Mouse (Mus musculus) heart, embryonic 12.5 days (tissue): ENCODE data around the gene Nckap5. TPM values are rescaled to one million over a fixed set of nuclear protein-coding genes. Genes with fewer than 3 reads are reported as not detected.

Source experiments
- ATAC-seq: fragments of 200-750 bp; cut with Nextera tagmentation; 2 replicates; pipeline ENCODE4 v1.8.0; 2017; ENCODE audit warnings: moderate TSS enrichment, moderate library complexity; ENCODE audit not compliant: insufficient number of reproducible peaks, low FRiP score
- H3K27ac ChIP-seq: fragments of 300-500 bp; sonication (generic); 2 replicates; pipeline ENCODE4 v1.5.1; 2016; ENCODE audit warnings: mild to moderate bottlenecking, moderate library complexity; ENCODE audit not compliant: poor library complexity, severe bottlenecking
- H3K27me3 ChIP-seq: fragments of 300-500 bp; sonication (generic); replicated peaks from 2 replicates; pipeline ENCODE4 v1.6.1; 2016; ENCODE audit warnings: mild to moderate bottlenecking, moderate library complexity
- H3K36me3 ChIP-seq: fragments of 300-500 bp; sonication (generic); 2 replicates; pipeline ENCODE4 v1.6.1; 2016; ENCODE audit warnings: mild to moderate bottlenecking, moderate library complexity
- H3K4me1 ChIP-seq: fragments of 300-500 bp; sonication (generic); replicated peaks from 2 replicates; pipeline ENCODE4 v1.6.1; 2016; ENCODE audit warnings: mild to moderate bottlenecking
- H3K4me2 ChIP-seq: fragments of 300-500 bp; sonication (generic); 2 replicates; pipeline ENCODE4 v1.6.1; 2016; ENCODE audit warnings: mild to moderate bottlenecking, moderate library complexity
- H3K4me3 ChIP-seq: fragments of 300-500 bp; sonication (generic); 2 replicates; pipeline ENCODE4 v1.5.1; 2016; ENCODE audit warnings: mild to moderate bottlenecking
- H3K9ac ChIP-seq: fragments of 300-500 bp; sonication (generic); 2 replicates; pipeline ENCODE4 v1.6.1; 2016; ENCODE audit warnings: mild to moderate bottlenecking, moderate library complexity
- H3K9me3 ChIP-seq: fragments of 300-500 bp; sonication (generic); replicated peaks from 2 replicates; pipeline ENCODE4 v1.6.1; 2016; ENCODE audit warnings: mild to moderate bottlenecking, moderate library complexity
- WGBS: fragments of 180-500 bp; shearing (Covaris S2); methylation state at CpG from one replicate; pipeline ENCODE4 v1.1.7; 2016; 5-methylcytosine and 5-hydroxymethylcytosine counted together
- polyA plus RNA-seq: library from polyadenylated mRNA; unstranded; fragments of >200 nt; fragmentation: Nextera tagmentation; extraction: Ambion mirVana; gene quantifications from 2 replicates; pipeline ENCODE4 v1.2.1, GENCODE M21; 2016

Gene Nckap5
- polyA plus RNA-seq, 1 experiment from 2014 or later, result 3.8 TPM

GRCm38 (mm10) chr1:126593044-126593805, 237.4 kb downstream of the Nckap5 start:
- no peak for ATAC-seq
- Histone ChIP-seq H3K4me2 (no peak overlapping the region), H3K9ac (no peak overlapping the region), H3K27me3 (0 out of 2 replicates have a peak, but pooled peaks cover 2% of the 10 kb centered on the region), H3K27ac (no peak overlapping the region), H3K4me1 (peaks cover 11% of the 10 kb centered on the region), H3K36me3 (no peaks in the 10 kb centered on the region), H3K9me3 (no peaks in the 10 kb centered on the region), H3K4me3 (no peak overlapping the region)
- 41% methylated on average over 7 of the region's 7 CpGs for WGBS

- H3K36me3 ChIP-seq, result no peaks in the 10 kb centered on the region
- H3K4me1 ChIP-seq, result peaks cover 8% of the 10 kb centered on the region
- H3K27ac ChIP-seq, result no peak overlapping the region
- no peak for ATAC-seq
- 83% methylated on average over 3 of the region's 3 CpGs for WGBS
- H3K4me3 ChIP-seq, result no peak overlapping the region
- no peak overlapping the region for H3K9ac ChIP-seq
- H3K4me2 ChIP-seq, result no peak overlapping the region
- no peaks in the 10 kb centered on the region for H3K9me3 ChIP-seq
- H3K27me3 ChIP-seq, result peaks cover 10% of the 10 kb centered on the region; the same call in 1 of the 2 replicates
These were observed 239.7 kb downstream of the Nckap5 start for GRCm38 (mm10) chr1:126590911-126591310.

- H3K36me3 ChIP-seq, result no peaks in the 10 kb centered on the region
- 0 out of 2 replicates have a peak, but pooled peaks cover 10% of the 10 kb centered on the region for H3K27me3 ChIP-seq
- H3K9me3 ChIP-seq, result no peaks in the 10 kb centered on the region
- no peak for ATAC-seq
- H3K4me1 ChIP-seq, result 0 out of 2 replicates have a peak, but pooled peaks cover 8% of the 10 kb centered on the region
- H3K9ac ChIP-seq, result no peak overlapping the region
- H3K4me3 ChIP-seq, result no peak overlapping the region
- no peak overlapping the region for H3K4me2 ChIP-seq
- no peak overlapping the region for H3K27ac ChIP-seq
These were observed 252.4 kb downstream of the Nckap5 start for GRCm38 (mm10) chr1:126578163-126578562.

- H3K9me3 ChIP-seq, result no peaks in the 10 kb centered on the region
- WGBS, result 89% methylated on average over 9 of the region's 9 CpGs
- H3K4me1 ChIP-seq, result 0 out of 2 replicates have a peak, but pooled peaks cover 8% of the 10 kb centered on the region
- ATAC-seq, result no peak
- no peak overlapping the region for H3K4me3 ChIP-seq
- H3K27ac ChIP-seq, result no peak overlapping the region
- H3K36me3 ChIP-seq, result no peaks in the 10 kb centered on the region
- no peak overlapping the region for H3K9ac ChIP-seq
- H3K27me3 ChIP-seq, result peaks cover 10% of the 10 kb centered on the region; the same call in 1 of the 2 replicates
- H3K4me2 ChIP-seq, result no peak overlapping the region
These were observed 256.3 kb downstream of the Nckap5 start for GRCm38 (mm10) chr1:126574295-126574694.

- H3K9ac ChIP-seq, result no peak overlapping the region
- WGBS, result 79% methylated on average over 3 of the region's 3 CpGs
- peaks cover 10% of the 10 kb centered on the region; the same call in 1 of the 2 replicates for H3K27me3 ChIP-seq
- 0 out of 2 replicates have a peak, but pooled peaks cover 8% of the 10 kb centered on the region for H3K4me1 ChIP-seq
- no peak overlapping the region for H3K27ac ChIP-seq
- H3K36me3 ChIP-seq, result no peaks in the 10 kb centered on the region
- no peak overlapping the region for H3K4me3 ChIP-seq
- H3K9me3 ChIP-seq, result no peaks in the 10 kb centered on the region
- no peak for ATAC-seq
- H3K4me2 ChIP-seq, result no peak overlapping the region
These were observed 256.9 kb downstream of the Nckap5 start for GRCm38 (mm10) chr1:126573714-126574113.

GRCm38 (mm10) chr1:126573097-126573496, 257.5 kb downstream of the Nckap5 start:
- Histone ChIP-seq H3K4me3 (no peak overlapping the region), H3K27me3 (peaks cover 10% of the 10 kb centered on the region; the same call in 1 of the 2 replicates)
- WGBS, result 84% methylated on average over 2 of the region's 2 CpGs

GRCm38 (mm10) chr1:126569611-126570238, 260.9 kb downstream of the Nckap5 start:
- 77% methylated on average over 6 of the region's 6 CpGs for WGBS
- no peaks in the 10 kb centered on the region for H3K36me3 ChIP-seq

More at GRCm38 (mm10) chr1:126573097-126573496, 257.5 kb downstream of the Nckap5 start:
- Histone ChIP-seq H3K9ac (no peak overlapping the region), H3K36me3 (no peaks in the 10 kb centered on the region), H3K4me2 (no peak overlapping the region), H3K27ac (no peak overlapping the region), H3K4me1 (0 out of 2 replicates have a peak, but pooled peaks cover 5% of the 10 kb centered on the region), H3K9me3 (no peaks in the 10 kb centered on the region)
- ATAC-seq, result no peak

GRCm38 (mm10) chr1:126568520-126569197, 261.9 kb downstream of the Nckap5 start:
- no peaks in the 10 kb centered on the region for H3K4me1 ChIP-seq
- H3K27ac ChIP-seq, result no peak overlapping the region
- H3K4me3 ChIP-seq, result no peak overlapping the region
- H3K36me3 ChIP-seq, result no peaks in the 10 kb centered on the region
- no peak overlapping the region for H3K9ac ChIP-seq
- no peaks in the 10 kb centered on the region; the same call in 1 of the 2 replicates for H3K27me3 ChIP-seq
- 86% methylated on average over 8 of the region's 8 CpGs for WGBS
- no peaks in the 10 kb centered on the region for H3K9me3 ChIP-seq
- H3K4me2 ChIP-seq, result no peak overlapping the region
- ATAC-seq, result no peak

More at GRCm38 (mm10) chr1:126569611-126570238, 260.9 kb downstream of the Nckap5 start:
- H3K4me3 ChIP-seq, result no peak overlapping the region
- H3K27me3 ChIP-seq, result peaks cover 5% of the 10 kb centered on the region; the same call in 1 of the 2 replicates
- H3K9ac ChIP-seq, result no peak overlapping the region
- no peak for ATAC-seq
- no peak overlapping the region for H3K27ac ChIP-seq
- no peaks in the 10 kb centered on the region for H3K4me1 ChIP-seq
- H3K4me2 ChIP-seq, result no peak overlapping the region
- no peaks in the 10 kb centered on the region for H3K9me3 ChIP-seq

- Histone ChIP-seq H3K27me3 (no peaks in the 10 kb centered on the region), H3K9ac (no peak overlapping the region), H3K4me3 (no peak overlapping the region), H3K27ac (no peak overlapping the region), H3K9me3 (no peaks in the 10 kb centered on the region), H3K4me2 (no peak overlapping the region), H3K36me3 (no peaks in the 10 kb centered on the region), H3K4me1 (no peaks in the 10 kb centered on the region)
- no peak for ATAC-seq
- 36% methylated on average over 3 of the region's 3 CpGs for WGBS
These were observed 265.4 kb downstream of the Nckap5 start for GRCm38 (mm10) chr1:126565151-126565725.

GRCm38 (mm10) chr1:126560931-126561330, 269.7 kb downstream of the Nckap5 start:
- Histone ChIP-seq H3K4me1 (no peaks in the 10 kb centered on the region), H3K4me2 (no peak overlapping the region), H3K9me3 (no peaks in the 10 kb centered on the region), H3K4me3 (no peak overlapping the region), H3K36me3 (no peaks in the 10 kb centered on the region), H3K9ac (no peak overlapping the region), H3K27me3 (no peaks in the 10 kb centered on the region), H3K27ac (no peak overlapping the region)
- no peak for ATAC-seq
- WGBS, result 80% methylated on average over 7 of the region's 7 CpGs
